Mouse (Mus musculus) midbrain, embryonic 11.5 days (tissue): Measurements from ENCODE around the gene C1qtnf5. TPM values are rescaled to one million over a fixed set of nuclear protein-coding genes. Genes with fewer than 3 reads are reported as not detected.

Experiments
- ATAC-seq: fragments of 200-750 bp; cut with Nextera tagmentation; 2 replicates; pipeline ENCODE4 v1.8.0; 2017; ENCODE audit warnings: moderate TSS enrichment, moderate library complexity; ENCODE audit not compliant: low FRiP score
- DNase-seq: peaks from one replicate; pipeline ENCODE4 v3.0.0; 2015; ENCODE audit warnings: low spot score; ENCODE audit errors: missing footprints
- H3K27ac ChIP-seq: fragments of 300-500 bp; sonication (generic); 2 replicates; pipeline ENCODE4 v1.5.1; 2014; ENCODE audit warnings: low read depth, low read length
- H3K27me3 ChIP-seq: fragments of 300-500 bp; sonication (generic); 2 replicates; pipeline ENCODE4 v1.6.1; 2014; ENCODE audit warnings: mild to moderate bottlenecking, low read length, moderate library complexity, mixed read lengths; ENCODE audit not compliant: control insufficient read depth, insufficient read depth
- H3K36me3 ChIP-seq: fragments of 300-500 bp; sonication (generic); 2 replicates; pipeline ENCODE4 v1.6.1; 2014; ENCODE audit warnings: mild to moderate bottlenecking, low read length, moderate library complexity, mixed read lengths; ENCODE audit not compliant: control insufficient read depth, insufficient read depth
- H3K4me1 ChIP-seq: fragments of 300-500 bp; sonication (generic); 2 replicates; pipeline ENCODE4 v1.6.1; 2014; ENCODE audit warnings: low read length; ENCODE audit not compliant: control insufficient read depth, insufficient read depth
- H3K4me2 ChIP-seq: fragments of 300-500 bp; sonication (generic); 2 replicates; pipeline ENCODE4 v1.6.1; 2014; ENCODE audit warnings: mild to moderate bottlenecking, moderate library complexity
- H3K4me3 ChIP-seq: fragments of 300-500 bp; sonication (generic); 2 replicates; pipeline ENCODE4 v1.5.1; 2014; ENCODE audit warnings: low read depth, low read length
- H3K9ac ChIP-seq: fragments of 300-500 bp; sonication (generic); 2 replicates; pipeline ENCODE4 v1.6.1; 2014; ENCODE audit warnings: low read length
- H3K9me3 ChIP-seq: fragments of 300-500 bp; sonication (generic); 2 replicates; pipeline ENCODE4 v1.6.1; 2016; ENCODE audit warnings: low read length; ENCODE audit not compliant: control insufficient read depth
- WGBS: fragments of 180-500 bp; shearing (Covaris S2); extraction: QIAGEN DNeasy Blood & Tissue Kit; methylation state at CpG from one replicate; pipeline ENCODE4 v1.1.7; 2014; 5-methylcytosine and 5-hydroxymethylcytosine counted together
- polyA plus RNA-seq: library from polyadenylated mRNA; unstranded; fragments of >200 nt; fragmentation: Nextera tagmentation; extraction: Ambion mirVana; gene quantifications from 2 replicates; pipeline ENCODE4 v1.2.1, GENCODE M21; 2014

Gene C1qtnf5
- polyA plus RNA-seq, 1 experiment from 2014 or later, result 0.85 TPM

GRCm38 (mm10) chr9:44133287-44133686, 26.2 kb downstream of the C1qtnf5 start:
- ATAC-seq (no peak), DNase-seq (peak; percentile 85)
- Histone ChIP-seq H3K27ac (no peak overlapping the region; the same call in 1 of the 2 replicates), H3K4me1 (peaks cover 40% of the 10 kb centered on the region), H3K4me2 (peak overlapping the region; percentile 77; the same call in 1 of the 2 replicates), H3K4me3 (no peak overlapping the region; the same call in 1 of the 2 replicates), H3K9ac (no peak overlapping the region), H3K27me3 (peaks cover 28% of the 10 kb centered on the region), H3K36me3 (no peaks in the 10 kb centered on the region), H3K9me3 (no peaks in the 10 kb centered on the region)
- WGBS, result 29% methylated on average over 2 of the region's 2 CpGs

DNA sequence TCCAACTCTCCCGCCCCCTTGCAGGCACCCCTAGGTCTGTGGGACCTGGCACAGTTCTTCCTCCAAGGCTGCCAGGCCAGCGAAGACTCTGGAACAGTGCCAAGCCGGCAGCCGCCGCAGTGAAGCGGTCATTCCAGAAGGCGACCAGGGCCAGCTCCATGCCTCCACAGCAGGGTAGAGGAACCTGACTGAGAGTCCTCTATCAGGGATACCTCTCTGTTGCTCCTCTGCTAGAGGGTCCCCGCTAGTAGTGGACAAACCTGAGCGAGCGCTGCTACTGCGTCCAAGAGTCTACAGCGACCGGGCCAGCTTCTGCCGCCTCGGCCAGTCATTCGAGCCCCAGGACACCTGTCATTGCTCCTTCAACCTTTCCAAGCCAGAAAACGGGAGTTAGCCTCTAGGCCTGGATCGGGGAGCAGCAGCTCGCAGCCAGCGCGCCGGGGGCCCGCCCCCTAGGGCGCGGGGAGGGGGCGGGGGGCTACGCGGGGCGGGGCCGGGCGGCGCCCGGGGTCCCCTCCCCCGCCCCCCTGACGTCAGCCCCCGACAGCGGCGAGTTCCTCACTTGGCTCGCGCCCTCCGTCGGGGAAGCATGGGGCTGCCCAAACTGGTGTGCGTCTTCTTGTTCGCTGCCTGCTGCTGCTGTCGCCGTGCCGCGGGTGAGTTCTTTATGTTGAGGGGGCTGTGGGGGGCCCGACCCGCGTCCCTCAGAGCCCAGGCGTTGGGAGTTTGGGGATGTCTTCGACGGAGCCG, 27.2 kb downstream of the C1qtnf5 start, which contains the start of gene Mcam:
TSS of gene Mcam (plus strand) at position 369 of the 750 bp plus-strand sequence.
- peaks cover 28% of the 10 kb centered on the region for H3K27me3 ChIP-seq
- no peaks in the 10 kb centered on the region for H3K36me3 ChIP-seq
- H3K9ac ChIP-seq, result peak within 1 kb of the TSS; percentile 60
- peaks cover 40% of the 10 kb centered on the region for H3K4me1 ChIP-seq
- DNase-seq (peak; percentile 92), ATAC-seq (peak; percentile 20; the same call in 1 of the 2 replicates)
- no peaks in the 10 kb centered on the region for H3K9me3 ChIP-seq
- WGBS, result 1% methylated on average over 51 of the region's 55 CpGs
- H3K27ac ChIP-seq, result no peak within 1 kb of the TSS
- peak within 1 kb of the TSS; percentile 46 for H3K4me3 ChIP-seq
- peak within 1 kb of the TSS; percentile 77 for H3K4me2 ChIP-seq

DNA sequence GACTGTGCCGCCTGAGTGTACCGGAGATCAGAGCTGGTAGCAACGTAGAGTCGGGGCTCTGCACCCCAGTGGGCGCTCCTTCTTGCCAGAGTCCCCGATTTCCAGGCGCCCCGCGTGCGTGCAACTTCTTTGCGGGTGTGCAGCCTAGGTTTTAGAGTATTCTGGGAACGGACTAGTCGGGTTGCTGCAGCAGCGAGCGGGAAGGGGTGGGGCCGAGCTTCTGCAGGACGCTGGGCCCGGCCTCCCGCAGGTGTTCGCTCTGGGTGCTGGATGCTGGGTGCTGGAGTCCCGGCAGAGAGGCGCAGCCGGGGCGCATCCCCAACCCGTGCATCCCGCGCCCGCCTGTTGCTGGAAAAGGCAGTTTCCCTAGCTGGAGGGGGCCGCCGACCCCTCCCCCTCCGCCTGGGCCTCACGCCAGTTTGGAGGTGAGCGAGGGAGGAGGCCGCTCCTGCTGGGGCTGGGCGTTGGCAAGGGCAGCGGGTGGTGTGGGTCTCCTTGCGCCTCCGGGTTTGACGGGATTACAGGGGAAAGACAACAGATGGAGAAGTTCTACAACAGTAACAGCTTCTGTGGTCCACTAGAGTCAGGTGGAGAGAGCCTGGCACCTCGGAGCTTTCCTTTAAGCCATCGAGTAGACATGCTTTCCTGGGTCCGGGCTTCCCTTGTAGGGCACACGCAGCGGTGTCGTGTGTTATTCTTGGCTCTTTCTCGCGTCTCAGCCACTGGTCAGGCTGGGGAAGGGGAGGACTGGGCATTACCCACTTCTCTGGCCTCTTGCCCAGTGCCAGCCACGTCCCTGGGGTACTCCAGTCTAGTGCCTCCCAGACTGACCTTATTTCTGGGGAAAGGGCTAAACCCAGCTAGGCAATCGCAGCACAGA, 28.0 kb downstream of the C1qtnf5 start:
- 3% methylated on average over 48 of the region's 49 CpGs for WGBS
- Histone ChIP-seq H3K9me3 (no peaks in the 10 kb centered on the region), H3K27ac (no peak overlapping the region), H3K4me1 (peaks cover 33% of the 10 kb centered on the region), H3K4me3 (peak overlapping the region; percentile 46), H3K36me3 (no peaks in the 10 kb centered on the region), H3K9ac (peak overlapping the region; percentile 60), H3K4me2 (peak overlapping the region; percentile 77), H3K27me3 (peaks cover 28% of the 10 kb centered on the region)
- ATAC-seq (0 out of 2 replicates have a peak, but pooled peaks have one; percentile 2), DNase-seq (peak; percentile 93)

DNA sequence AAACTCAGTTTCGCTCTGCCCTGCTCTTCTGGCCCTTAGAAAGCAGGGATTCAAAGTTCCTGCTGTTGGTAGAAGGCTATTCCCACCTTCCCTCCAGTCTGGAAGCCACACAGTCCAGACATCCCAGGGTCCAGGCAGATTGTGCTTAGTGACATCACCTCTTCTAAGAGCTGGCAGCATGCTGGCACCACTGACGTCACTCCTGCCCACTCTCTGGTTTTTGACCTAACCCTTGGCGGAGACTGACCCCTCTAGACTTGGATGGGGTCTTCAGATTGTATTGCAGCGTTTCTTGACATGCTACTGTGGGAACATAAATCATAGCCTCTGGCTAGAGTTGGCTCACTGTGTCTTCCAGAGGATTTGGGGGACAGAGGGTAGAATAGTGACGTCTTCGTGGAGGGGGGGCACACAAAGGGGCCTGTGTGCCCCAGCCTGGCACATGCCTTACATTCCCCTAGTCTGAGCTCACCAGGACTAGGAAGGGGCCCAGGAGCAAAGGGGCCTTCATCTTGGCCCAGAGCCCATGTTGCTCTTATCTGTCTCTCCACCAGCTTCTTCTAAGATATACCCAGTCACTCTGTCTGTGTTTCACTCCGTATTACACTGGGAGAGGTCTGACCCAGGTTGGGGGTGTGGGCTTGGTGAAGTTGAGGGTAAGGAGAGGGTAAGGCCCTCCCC, 28.8 kb downstream of the C1qtnf5 start:
- Histone ChIP-seq H3K4me1 (peaks cover 26% of the 10 kb centered on the region), H3K4me3 (peak overlapping the region; percentile 46; the same call in 1 of the 2 replicates), H3K27ac (no peak overlapping the region), H3K9me3 (no peaks in the 10 kb centered on the region), H3K9ac (no peak overlapping the region), H3K27me3 (peaks cover 28% of the 10 kb centered on the region), H3K4me2 (peak overlapping the region; percentile 77), H3K36me3 (no peaks in the 10 kb centered on the region)
- ATAC-seq (no peak), DNase-seq (peak; percentile 57)
- 71% methylated on average over 7 of the region's 7 CpGs for WGBS

GRCm38 (mm10) chr9:44137846-44138245, 30.8 kb downstream of the C1qtnf5 start:
- Histone ChIP-seq H3K27ac (no peak overlapping the region), H3K9ac (no peak overlapping the region), H3K36me3 (no peaks in the 10 kb centered on the region), H3K4me1 (peaks cover 19% of the 10 kb centered on the region), H3K9me3 (no peaks in the 10 kb centered on the region), H3K4me2 (no peak overlapping the region), H3K4me3 (no peak overlapping the region), H3K27me3 (peaks cover 28% of the 10 kb centered on the region)
- WGBS, result 65% methylated on average over 4 of the region's 4 CpGs
- no peak for ATAC-seq
- peak; percentile 61 for DNase-seq

GRCm38 (mm10) chr9:44141951-44142350, 34.9 kb downstream of the C1qtnf5 start:
- 64% methylated on average over 5 of the region's 5 CpGs for WGBS
- DNase-seq (peak; percentile 77), ATAC-seq (no peak)
- no peak overlapping the region for H3K27ac ChIP-seq
- H3K4me2 ChIP-seq, result no peak overlapping the region
- no peaks in the 10 kb centered on the region for H3K27me3 ChIP-seq
- H3K4me3 ChIP-seq, result no peak overlapping the region
- no peaks in the 10 kb centered on the region; the same call in 1 of the 2 replicates for H3K36me3 ChIP-seq
- H3K9ac ChIP-seq, result no peak overlapping the region
- no peaks in the 10 kb centered on the region for H3K4me1 ChIP-seq
- no peaks in the 10 kb centered on the region for H3K9me3 ChIP-seq

DNA sequence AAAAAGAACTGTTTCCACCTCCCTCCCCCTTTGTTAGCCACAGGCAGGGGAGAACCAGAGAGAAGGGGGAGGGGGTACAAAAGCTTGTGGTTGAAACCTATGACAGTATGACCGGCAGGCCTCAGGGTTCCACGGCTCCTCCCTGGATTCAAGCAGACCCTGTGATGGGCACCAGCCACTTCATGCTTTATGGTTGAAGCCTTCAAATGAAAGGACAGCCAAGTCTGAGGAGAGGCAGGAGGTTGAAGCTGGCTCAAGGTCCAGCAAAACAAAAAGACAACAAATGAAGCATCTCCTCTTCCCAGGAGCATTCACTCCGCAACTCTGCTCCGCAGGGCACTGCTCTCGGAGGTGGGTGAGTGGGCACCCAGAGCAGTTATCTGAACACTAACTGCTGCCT, 36.4 kb downstream of the C1qtnf5 start:
- Histone ChIP-seq H3K4me2 (no peak overlapping the region), H3K4me1 (no peaks in the 10 kb centered on the region), H3K4me3 (no peak overlapping the region), H3K9me3 (no peaks in the 10 kb centered on the region), H3K36me3 (no peaks in the 10 kb centered on the region; the same call in 1 of the 2 replicates), H3K27ac (no peak overlapping the region), H3K27me3 (no peaks in the 10 kb centered on the region), H3K9ac (no peak overlapping the region)
- 70% methylated on average over 5 of the region's 5 CpGs for WGBS
- ATAC-seq (no peak), DNase-seq (peak; percentile 70)

- peak; percentile 47 for DNase-seq
- H3K27ac ChIP-seq, result no peak overlapping the region
- no peak overlapping the region for H3K9ac ChIP-seq
- no peak for ATAC-seq
- no peaks in the 10 kb centered on the region for H3K27me3 ChIP-seq
- WGBS, result 25% methylated on average over 7 of the region's 8 CpGs
- no peak overlapping the region for H3K4me3 ChIP-seq
- H3K4me1 ChIP-seq, result no peaks in the 10 kb centered on the region
- no peaks in the 10 kb centered on the region; the same call in 1 of the 2 replicates for H3K36me3 ChIP-seq
- no peaks in the 10 kb centered on the region for H3K9me3 ChIP-seq
- H3K4me2 ChIP-seq, result no peak overlapping the region
These were observed 37.1 kb downstream of the C1qtnf5 start for GRCm38 (mm10) chr9:44144023-44144717.
